Mouse (Mus musculus) thymus, postnatal 25 days (tissue): ENCODE measurements at regions not wholly inside any gene's neighbourhood (a gene's known extent, or its start where the extent isn't known, plus 50 kb on each side); places are given as distances from the start of the nearest gene placed in this dataset.

Experiments
- DNase-seq: peaks from one replicate; pipeline ENCODE4 v3.0.0; 2022

- DNase-seq: no peak
Observed at GRCm38 (mm10) chr6:100380536-100380935, 93.3 kb upstream of the Rybp start.

- DNase-seq: no peak
Observed at GRCm38 (mm10) chr6:100379792-100380191, 92.5 kb upstream of the Rybp start.

- DNase-seq: no peak
Observed at GRCm38 (mm10) chr6:100378533-100378874, 91.2 kb upstream of the Rybp start.

- no peak for DNase-seq
Observed at GRCm38 (mm10) chr6:100377828-100378532, 90.7 kb upstream of the Rybp start.

GRCm38 (mm10) chr6:100376656-100377055, 89.4 kb upstream of the Rybp start:
- no peak for DNase-seq

GRCm38 (mm10) chr6:100370828-100371227, 83.5 kb upstream of the Rybp start:
- no peak for DNase-seq

GRCm38 (mm10) chr6:100370358-100370757, 83.1 kb upstream of the Rybp start:
- no peak for DNase-seq

- no peak for DNase-seq
Observed at GRCm38 (mm10) chr6:100366231-100366630, 78.9 kb upstream of the Rybp start.

GRCm38 (mm10) chr6:100365791-100366190, 78.5 kb upstream of the Rybp start:
- no peak for DNase-seq

GRCm38 (mm10) chr6:100363683-100364082, 76.4 kb upstream of the Rybp start:
- no peak for DNase-seq

- DNase-seq: no peak
Observed at GRCm38 (mm10) chr6:100356617-100357399, 69.5 kb upstream of the Rybp start.

GRCm38 (mm10) chr6:100355858-100356257, 68.6 kb upstream of the Rybp start:
- no peak for DNase-seq

- DNase-seq: no peak
Observed at GRCm38 (mm10) chr6:100347481-100347880, 60.2 kb upstream of the Rybp start.

- DNase-seq: no peak
Observed at GRCm38 (mm10) chr6:100345073-100345472, 57.8 kb upstream of the Rybp start.

- no peak for DNase-seq
Observed at GRCm38 (mm10) chr6:100341305-100342290, 54.3 kb upstream of the Rybp start.

- no peak for DNase-seq
Observed at GRCm38 (mm10) chr6:100338291-100338690, 51.0 kb upstream of the Rybp start.
